Mouse (Mus musculus): ENCODE measurements around the gene Tead1.

GRCm38 (mm10) chr7:112656141-112656662 is 22.9 kb upstream of the Tead1 start:
- no peak for TF ChIP-seq POLR2A (IDR thresholded peaks at IDR 0.05; ENCODE audit: control insufficient read depth, extremely low read depth, insufficient read depth, low read length, poor library complexity)
- TF ChIP-seq CTCF (IDR thresholded peaks at IDR 0.05; ENCODE audit: borderline replicate concordance, control insufficient read depth, extremely low read depth, insufficient read depth, low read length, poor library complexity), result no peak
